In genomic region chr6:3763171-3763967, GRCm38 (mm10) we compare ENCODE assay signal across 8 mouse cellular contexts. TPM values are rescaled to one million over a fixed set of nuclear protein-coding genes. Genes with fewer than 3 reads are reported as not detected.
DNase-seq lines count a peak whose midpoint lies in the region; ATAC-seq and TF ChIP-seq lines count a peak whose summit lies in the region.

No protein-coding gene starts in this region.

- under 1% methylated on average over 39 of the region's 39 CpGs for WGBS in hindbrain, postnatal 0 days

- TF ChIP-seq POLR2A in brain, embryonic 14.5 days (IDR thresholded peaks at IDR 0.05; ENCODE audit: borderline replicate concordance, extremely low read depth, insufficient read depth, insufficient read length, poor library complexity, severe bottlenecking): no peak

- H3K9me3 ChIP-seq in hindbrain, postnatal 0 days (ENCODE audit: low read length): no peaks in the 10 kb centered on the region

- no peaks in the 10 kb centered on the region for H3K36me3 ChIP-seq in hindbrain, postnatal 0 days (ENCODE audit: insufficient read depth, low read length)

- no peak overlapping the region for H3K27ac ChIP-seq in gastrocnemius, adult 2 months
- no peak overlapping the region for H3K27ac ChIP-seq in hindbrain, postnatal 0 days

- 0 out of 2 replicates have a peak overlapping the region, but pooled peaks have one; percentile 13 for H3K9ac ChIP-seq in hindbrain, postnatal 0 days (replicated peaks; ENCODE audit: low read length)

- peak overlapping the region; percentile 56 for H3K4me3 ChIP-seq in gastrocnemius, adult 2 months
- H3K4me3 ChIP-seq in hindbrain, postnatal 0 days (ENCODE audit: low read length): peak overlapping the region; percentile 53

- intact Hi-C loops in gastrocnemius, adult 2 months (cut with DNase I): no loop called here

- H3K4me2 ChIP-seq in hindbrain, postnatal 0 days (ENCODE audit: low read depth, low read length): peak overlapping the region; percentile 97

- no peak for TF ChIP-seq CTCF in gastrocnemius, adult 2 months (IDR thresholded peaks at IDR 0.05)
- TF ChIP-seq CTCF in brain, embryonic 14.5 days (IDR thresholded peaks at IDR 0.05; ENCODE audit: borderline replicate concordance, extremely low read depth, insufficient read depth, insufficient read length): no peak
- no peak for TF ChIP-seq CTCF in hindbrain, postnatal 0 days (IDR thresholded peaks at IDR 0.05; ENCODE audit: low read depth)

- peak; percentile 53; the same call in 1 of the 2 replicates for ATAC-seq in hindbrain, postnatal 0 days

- no peak for DNase-seq in gastrocnemius, adult 2 months
- DNase-seq in gastrocnemius, postnatal 10 days: no peak
- peak; percentile 66 for DNase-seq in brain, embryonic 14.5 days (ENCODE audit: low read depth)
- peak; percentile 40 for DNase-seq in hindbrain, postnatal 0 days (ENCODE audit: low spot score)
- DNase-seq in mesoderm, embryonic 11.5 days (ENCODE audit: low read depth, low spot score): peak; percentile 54
- no peak for DNase-seq in cerebellum, adult 8-10 months
- no peak for DNase-seq in MN1 (ENCODE audit: low spot score)
- no peak for DNase-seq in layer of hippocampus, adult 8-10 months (ENCODE audit: low spot score in 2 of 2)

- H3K27me3 ChIP-seq in hindbrain, postnatal 0 days (ENCODE audit: insufficient read depth, low read length): peaks cover 37% of the 10 kb centered on the region

- H3K4me1 ChIP-seq in hindbrain, postnatal 0 days (ENCODE audit: insufficient read depth, low read length): no peaks in the 10 kb centered on the region

RNA-seq across cellular contexts. Expression of gene Calcr, which starts 1.1 kb away (rescaled TPM):
- total RNA-seq in gastrocnemius, adult 2 months (2021): under 1 TPM; 0.31 to 0.50 TPM
- 1 to 10 TPM; 2.4 to 2.9 TPM for total RNA-seq in gastrocnemius, postnatal 10 days (2021)
- 5.6 and 8.2 TPM in 2 replicates for polyA plus RNA-seq in brain, embryonic 14.5 days (2012; rRNA removed)
- total RNA-seq in hindbrain, postnatal 0 days (2014; rRNA removed): 11.6 and 12.7 TPM in 2 replicates
- polyA plus RNA-seq in hindbrain, postnatal 0 days (2015; fragmentation: Nextera tagmentation; extraction: Ambion mirVana): 5.2 and 6.1 TPM in 2 replicates
- total RNA-seq in layer of hippocampus, adult 8-10 months (2022): not detected

Comparison
In these comparisons a context has a peak if more than half of its experiments do, and no peak if none do; other contexts are left out.
1. DNase-seq: peak in brain, embryonic 14.5 days (single experiment), hindbrain, postnatal 0 days (single experiment) and mesoderm, embryonic 11.5 days (single experiment); none in gastrocnemius, adult 2 months (single experiment), gastrocnemius, postnatal 10 days (single experiment), cerebellum, adult 8-10 months (single experiment), MN1 (single experiment) and layer of hippocampus, adult 8-10 months (0 of 2).